Mouse (Mus musculus): ENCODE data around the gene Gm20906. TPM values are rescaled to one million over a fixed set of nuclear protein-coding genes. Genes with fewer than 3 reads are reported as not detected.
"Not testable (repeated sequence)": the region's sequence is repeated elsewhere in the genome, so short reads cannot be mapped to it uniquely, and the experiment has no call there.

The Gm20906 gene
- not detected in 2 replicates for polyA plus RNA-seq (2014; fragmentation: Nextera tagmentation; extraction: Ambion mirVana)

- not testable (repeated sequence) for H3K4me3 ChIP-seq (ENCODE audit: low read depth, low read length); H3K36me3 ChIP-seq (ENCODE audit: control insufficient read depth, insufficient read depth, low read length); ATAC-seq (ENCODE audit: low read depth); H3K27me3 ChIP-seq (replicated peaks; ENCODE audit: control insufficient read depth, insufficient read depth, low read length); H3K9me3 ChIP-seq (ENCODE audit: control insufficient read depth, low read length); DNase-seq (ENCODE audit: low spot score); H3K4me2 ChIP-seq (ENCODE audit: low read depth, low read length); H3K4me1 ChIP-seq (ENCODE audit: control insufficient read depth, insufficient read depth, low read length); H3K9ac ChIP-seq (ENCODE audit: low read depth, low read length); H3K27ac ChIP-seq (replicated peaks; ENCODE audit: low read depth, low read length)
- WGBS: no CpG with 5 or more reads among the region's 6 CpGs
Observed at GRCm38 (mm10) chrY:87550666-87551065, at the start of gene Gm20906. TSS of gene Gm20906 (plus strand) at chrY:87550966.
